In genomic region chr2:126874809-126875515, GRCm38 (mm10) we compare ENCODE assay signal across 8 mouse cellular contexts. TPM values are rescaled to one million over a fixed set of nuclear protein-coding genes. Genes with fewer than 3 reads are reported as not detected.
DNase-seq lines count a peak whose midpoint lies in the region; ATAC-seq lines count a peak whose summit lies in the region.

No protein-coding gene starts in this region.

- peak overlapping the region; percentile 64 for H3K4me2 ChIP-seq in heart, embryonic 15.5 days

- peak; percentile 2 for DNase-seq in right cerebral cortex, postnatal 4 days
- no peak for DNase-seq in right cerebral cortex, adult 18-20 months
- DNase-seq in cerebellum, adult 8-10 months: peak; percentile 11
- DNase-seq in limb, embryonic 10.5 days (ENCODE audit: low spot score): peak; percentile 32
- peak; percentile 40 for DNase-seq in neural tube, embryonic 10.5 days (ENCODE audit: extremely low spot score, low spot score)
- no peak for DNase-seq in left cerebral cortex, postnatal 36 days (ENCODE audit: low spot score in 2 of 2)

- ATAC-seq in heart, embryonic 15.5 days (replicated peaks; ENCODE audit: insufficient number of reproducible peaks, insufficient read depth, low FRiP score, low read depth): no peak
- ATAC-seq in erythroid progenitor cell, adult 5-6 weeks (replicated peaks; ENCODE audit: low FRiP score, poor library complexity, severe bottlenecking): no peak

- peaks cover 19% of the 10 kb centered on the region for H3K4me1 ChIP-seq in heart, embryonic 15.5 days (replicated peaks)
- H3K4me1 ChIP-seq in limb, embryonic 10.5 days: 0 out of 2 replicates have a peak, but pooled peaks cover 9% of the 10 kb centered on the region

- H3K36me3 ChIP-seq in heart, embryonic 15.5 days: no peaks in the 10 kb centered on the region
- H3K36me3 ChIP-seq in limb, embryonic 10.5 days: no peaks in the 10 kb centered on the region

- intact Hi-C loops in left cerebral cortex, postnatal 36 days (cut with DNase I): no loop called here

- no peaks in the 10 kb centered on the region for H3K27me3 ChIP-seq in heart, embryonic 15.5 days
- H3K27me3 ChIP-seq in limb, embryonic 10.5 days (ENCODE audit: low read depth, poor library complexity, severe bottlenecking): no peaks in the 10 kb centered on the region

- WGBS in heart, embryonic 15.5 days: 18% methylated on average over 13 of the region's 13 CpGs
- 28% methylated on average over 13 of the region's 13 CpGs for WGBS in limb, embryonic 10.5 days

- H3K27ac ChIP-seq in heart, embryonic 15.5 days: peak overlapping the region; percentile 99
- peak overlapping the region; percentile 94 for H3K27ac ChIP-seq in limb, embryonic 10.5 days

- no peaks in the 10 kb centered on the region for H3K9me3 ChIP-seq in heart, embryonic 15.5 days (replicated peaks)
- no peaks in the 10 kb centered on the region for H3K9me3 ChIP-seq in limb, embryonic 10.5 days (replicated peaks)

- peak overlapping the region; percentile 85 for H3K4me3 ChIP-seq in heart, embryonic 15.5 days
- peak overlapping the region; percentile 83 for H3K4me3 ChIP-seq in limb, embryonic 10.5 days

- H3K9ac ChIP-seq in heart, embryonic 15.5 days: peak overlapping the region; percentile 95

RNA-seq across cellular contexts. Expression of gene Trpm7, which starts 1.1 kb away (rescaled TPM):
- polyA plus RNA-seq in heart, embryonic 15.5 days (2015; fragmentation: Nextera tagmentation; extraction: Ambion mirVana): 40.1 and 42.7 TPM in 2 replicates
- polyA plus RNA-seq in limb, embryonic 10.5 days (2016; fragmentation: Nextera tagmentation; extraction: Ambion mirVana): 51.3 and 63.8 TPM in 2 replicates
- total RNA-seq in left cerebral cortex, postnatal 36 days (2021): 10 to 100 TPM; 30.4 to 42.3 TPM
- total RNA-seq in erythroid progenitor cell, adult 5-6 weeks (2015; ENCODE audit: low replicate concordance): 72.9 and 85.1 TPM in 2 replicates
- 76.2 and 92.4 TPM in 2 replicates for total RNA-seq in erythroid progenitor cell, adult 5-6 weeks (2017; ENCODE audit: low replicate concordance)

RNA-seq across cellular contexts. Expression of gene Sppl2a, which starts 58.1 kb away (rescaled TPM):
- polyA plus RNA-seq in heart, embryonic 15.5 days (2015; fragmentation: Nextera tagmentation; extraction: Ambion mirVana): 34.6 and 39.0 TPM in 2 replicates
- polyA plus RNA-seq in limb, embryonic 10.5 days (2016; fragmentation: Nextera tagmentation; extraction: Ambion mirVana): 24.6 and 34.7 TPM in 2 replicates
- 10 to 100 TPM; 23.7 to 29.2 TPM for total RNA-seq in left cerebral cortex, postnatal 36 days (2021)
- 22.3 and 36.9 TPM in 2 replicates for total RNA-seq in erythroid progenitor cell, adult 5-6 weeks (2015; ENCODE audit: low replicate concordance)
- 26.3 and 26.4 TPM in 2 replicates for total RNA-seq in erythroid progenitor cell, adult 5-6 weeks (2017; ENCODE audit: low replicate concordance)

Comparison
In these comparisons a context has a peak if more than half of its experiments do, and no peak if none do; other contexts are left out.
1. DNase-seq: peak in right cerebral cortex, postnatal 4 days (single experiment), cerebellum, adult 8-10 months (single experiment), limb, embryonic 10.5 days (single experiment) and neural tube, embryonic 10.5 days (single experiment); none in right cerebral cortex, adult 18-20 months (single experiment) and left cerebral cortex, postnatal 36 days (0 of 2).